Mouse (Mus musculus) kidney, postnatal 25 days (tissue): Measurements from ENCODE around the gene Rcan3.

Source experiments
- DNase-seq, 2 experiments: peaks; one replicate each; pipeline ENCODE4 v3.0.0; 2021; ENCODE audit warnings: mixed read lengths in 2 of 2

Gene Rcan3

DNA sequence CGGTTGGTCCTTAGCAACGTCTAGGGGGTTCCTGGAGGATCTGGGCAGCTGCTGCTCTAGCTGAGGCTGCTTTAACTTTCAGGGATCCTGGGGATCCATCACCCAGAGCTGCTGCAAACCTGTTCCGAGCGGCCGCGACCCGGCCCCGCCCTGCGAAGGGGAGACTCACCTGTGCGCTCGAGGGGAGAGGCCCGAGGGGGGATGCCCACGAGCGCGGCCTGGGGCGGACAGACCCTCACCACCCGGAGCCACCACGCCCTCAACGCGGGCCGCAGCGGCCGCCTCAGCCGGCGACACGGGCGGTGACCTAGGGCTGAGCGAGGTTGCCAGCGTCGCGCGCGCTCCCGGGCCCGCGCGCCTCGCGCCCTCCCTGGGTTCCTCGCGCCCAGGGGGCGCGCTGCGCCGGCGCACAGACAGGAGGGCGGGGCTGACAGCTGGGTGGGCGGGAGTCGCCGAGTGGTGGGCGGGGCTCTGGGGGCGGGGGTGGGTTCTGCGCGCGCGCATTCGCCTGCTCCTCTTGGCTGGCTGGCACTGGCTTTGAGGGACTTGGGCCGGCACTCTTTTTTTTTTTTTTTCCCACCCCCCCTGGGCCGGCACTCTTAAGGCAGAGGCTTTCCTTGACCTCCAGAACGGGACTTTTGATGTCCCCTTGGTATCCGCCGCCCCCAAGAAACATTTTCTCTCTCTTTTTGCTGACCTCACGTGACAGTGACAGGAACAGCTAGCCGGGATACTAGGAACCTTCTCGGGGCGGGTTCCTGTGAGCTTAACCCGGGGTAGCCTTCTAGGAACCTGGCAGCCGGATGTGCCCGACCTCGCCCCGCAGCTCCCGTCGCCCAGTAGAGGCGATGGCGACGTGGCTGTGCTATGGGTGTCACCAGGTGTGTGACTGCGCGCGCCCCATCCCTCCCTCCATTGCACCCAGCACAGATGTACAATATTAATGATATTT is at the start of gene Rcan3:
Gene Rcan3 (minus strand): TSS at position 411 of the 952 bp plus-strand sequence.
- DNase-seq, result peak; percentile 85 to 92

DNA sequence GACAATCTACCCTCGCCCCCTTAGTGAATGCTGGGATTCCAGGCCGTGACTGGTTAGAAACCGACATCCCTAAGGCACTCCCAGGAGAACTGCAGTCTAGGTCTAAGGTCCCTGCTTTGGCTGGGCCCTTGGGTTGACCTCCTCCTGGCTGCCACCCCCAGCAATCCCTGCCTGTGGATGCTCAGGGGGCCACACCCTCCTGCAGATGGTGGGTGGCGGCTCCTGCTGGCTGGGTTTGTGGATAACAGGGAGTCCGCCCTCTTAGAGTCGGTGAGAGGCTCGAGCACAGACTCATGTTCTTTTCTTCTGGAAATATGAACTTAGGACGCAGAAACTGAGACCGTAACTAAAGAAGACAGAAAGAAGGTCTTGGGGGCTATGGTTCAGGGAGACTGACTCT is 46.7 kb upstream of the Rcan3 start:
- DNase-seq, result peak in 1 of 2 experiments; percentile 34

DNA sequence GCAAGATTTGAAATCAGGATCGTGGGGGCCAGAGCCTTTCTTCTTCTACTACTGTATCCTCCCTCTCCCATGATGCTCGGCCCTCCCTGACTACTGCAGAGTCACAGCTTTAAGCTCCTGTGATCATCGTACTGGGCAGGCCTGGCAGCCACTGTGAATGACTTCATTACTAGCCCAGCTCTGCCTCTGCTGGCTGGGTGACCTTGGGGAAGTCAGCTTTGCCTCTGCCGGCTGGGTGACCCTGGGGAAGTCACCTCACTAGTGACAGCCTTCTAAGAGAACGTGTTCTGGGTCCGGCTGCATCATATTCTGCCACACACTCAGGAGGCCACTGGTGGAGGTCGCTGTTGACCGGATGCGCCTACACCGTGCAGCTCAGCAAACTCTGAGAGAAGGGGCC is 44.2 kb upstream of the Rcan3 start:
- DNase-seq, result peak in 1 of 2 experiments; percentile 30

DNA sequence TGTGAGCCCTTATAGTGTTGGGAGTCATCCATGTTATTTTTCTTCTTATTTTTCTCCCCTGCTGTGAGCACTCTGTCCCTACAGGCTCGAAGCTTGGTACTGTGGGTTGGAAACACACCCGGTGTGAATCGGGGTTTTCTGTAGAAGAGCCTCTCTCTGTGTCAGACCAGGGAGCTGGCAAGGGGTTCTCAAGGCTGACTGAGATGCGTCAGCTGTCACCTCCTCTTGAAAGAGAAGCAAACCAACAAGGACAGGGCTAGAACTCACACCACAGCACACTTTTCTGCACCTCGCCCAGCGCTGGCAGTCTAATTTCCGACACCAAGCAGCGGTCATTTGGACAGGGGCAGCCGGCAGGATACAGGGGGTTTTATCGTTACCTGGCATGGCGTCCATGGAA is 29.8 kb upstream of the Rcan3 start:
- DNase-seq, result no peak

DNA sequence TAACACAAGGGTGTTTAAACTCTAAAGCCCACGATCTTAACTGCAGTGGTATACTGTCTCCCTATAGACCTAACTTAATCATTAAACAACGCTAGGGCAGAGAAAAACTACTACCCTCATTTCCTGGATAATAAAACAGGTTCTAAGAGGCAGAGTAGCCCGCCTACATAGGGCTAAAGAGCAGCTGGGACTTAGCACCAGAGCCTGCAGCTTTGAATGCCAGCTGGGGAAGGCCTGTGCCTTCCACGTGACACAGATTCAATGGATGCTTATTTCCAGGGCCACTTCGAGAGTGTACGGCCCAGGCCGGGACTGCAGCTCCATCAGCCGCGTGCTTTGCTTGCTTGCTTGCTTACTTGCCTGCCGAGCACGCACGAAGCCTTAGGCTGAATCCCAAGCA is 19.9 kb upstream of the Rcan3 start:
- no peak for DNase-seq

DNA sequence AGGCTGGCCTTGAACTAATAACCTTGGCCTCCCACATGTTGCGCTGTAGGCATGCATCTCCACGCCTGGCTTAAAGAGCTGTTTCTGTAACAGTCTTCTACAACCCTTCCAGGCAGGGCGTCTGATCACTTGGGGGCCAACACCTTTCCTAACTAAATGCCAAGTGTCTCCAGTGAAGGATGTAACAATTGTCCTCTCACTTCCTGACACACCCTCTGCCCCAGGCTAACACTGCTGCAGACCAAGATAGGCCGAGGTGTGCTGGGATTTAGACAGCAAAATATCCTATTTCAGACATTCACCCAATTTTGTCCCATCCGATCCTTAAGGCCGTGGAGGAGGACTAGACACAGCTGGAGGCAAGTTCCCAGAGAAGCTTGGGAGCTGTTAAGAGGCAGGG is 19.5 kb upstream of the Rcan3 start:
- peak; percentile 39 to 76 for DNase-seq

DNA sequence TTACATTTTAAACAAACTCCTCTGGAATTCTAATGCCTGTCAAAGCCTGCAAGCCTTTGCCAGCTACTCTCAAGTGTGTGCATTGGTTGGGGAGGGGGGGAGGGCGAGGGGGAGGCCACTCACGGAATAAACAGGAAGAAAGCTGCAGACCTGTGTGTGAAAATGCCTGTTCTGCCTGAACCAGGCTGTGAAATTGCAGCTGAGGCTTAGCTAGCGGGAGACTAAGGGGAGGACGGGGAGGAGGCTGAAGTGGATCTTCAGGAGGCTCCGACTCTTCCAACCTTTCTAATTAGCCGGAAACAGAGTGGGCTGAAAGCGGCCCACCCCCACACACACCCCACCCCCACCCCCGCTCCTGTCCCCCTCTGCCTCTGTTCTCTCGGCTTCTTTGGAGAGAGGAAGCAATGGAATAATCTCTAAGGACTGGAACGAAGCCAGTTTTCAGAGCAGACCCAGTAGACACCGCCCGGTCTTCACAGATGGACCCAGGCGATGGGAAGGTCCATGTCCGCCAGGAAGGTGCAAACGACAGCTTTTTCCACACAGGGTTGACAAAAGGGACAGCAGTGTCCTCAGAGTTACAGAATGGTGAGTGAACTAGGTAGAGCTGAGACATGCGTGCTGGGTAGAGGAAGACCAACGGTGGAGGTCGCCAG is 17.8 kb upstream of the Rcan3 start:
- DNase-seq, result peak in 1 of 2 experiments; percentile 54

DNA sequence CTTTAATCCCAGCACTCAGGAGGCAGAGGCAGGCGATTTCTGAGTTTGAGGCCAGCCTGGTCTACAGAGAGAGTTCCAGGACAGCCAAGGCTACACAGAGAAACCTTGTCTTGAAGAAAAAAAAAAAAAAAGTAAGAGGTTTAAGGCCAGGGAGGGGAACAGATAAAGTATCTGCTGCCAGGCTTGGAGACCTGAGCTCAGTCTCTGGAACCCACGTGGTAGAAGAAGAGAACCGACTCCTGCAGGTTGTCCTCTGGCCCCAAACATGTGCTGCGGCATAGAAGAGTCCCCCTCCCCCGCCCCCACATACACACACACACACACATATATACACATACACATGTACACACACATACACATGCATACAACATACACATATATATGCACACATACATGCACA is 8.8 kb upstream of the Rcan3 start:
- no peak for DNase-seq

DNA sequence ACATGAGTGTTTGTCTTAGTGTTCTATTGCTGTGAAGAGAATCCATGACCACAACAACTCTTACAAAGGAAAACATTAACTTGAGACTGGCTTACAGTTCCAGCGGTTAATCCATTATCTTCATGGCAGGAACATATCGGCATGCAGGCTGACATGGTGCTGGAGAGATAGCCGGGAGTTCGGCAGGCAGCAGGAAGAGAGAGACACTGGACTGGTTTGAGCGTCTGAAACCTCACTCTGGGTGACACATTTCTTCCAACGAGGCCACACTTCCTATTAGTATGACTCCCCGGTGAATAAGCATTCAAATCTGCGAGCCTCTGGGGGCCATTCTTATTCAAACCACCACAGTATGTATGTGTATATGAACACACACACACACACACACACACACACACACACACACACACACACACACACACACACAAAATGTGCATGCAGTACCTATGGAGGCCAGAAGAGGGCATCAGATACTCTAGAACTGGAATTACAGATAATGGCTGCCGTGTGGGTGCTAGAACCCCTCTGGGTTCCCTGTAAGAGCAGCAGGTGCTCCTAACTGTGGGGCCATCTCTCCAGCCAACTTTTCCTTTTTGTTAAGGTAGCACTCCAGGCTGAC is 6.4 kb upstream of the Rcan3 start:
- DNase-seq, result peak in 1 of 2 experiments; percentile 61

DNA sequence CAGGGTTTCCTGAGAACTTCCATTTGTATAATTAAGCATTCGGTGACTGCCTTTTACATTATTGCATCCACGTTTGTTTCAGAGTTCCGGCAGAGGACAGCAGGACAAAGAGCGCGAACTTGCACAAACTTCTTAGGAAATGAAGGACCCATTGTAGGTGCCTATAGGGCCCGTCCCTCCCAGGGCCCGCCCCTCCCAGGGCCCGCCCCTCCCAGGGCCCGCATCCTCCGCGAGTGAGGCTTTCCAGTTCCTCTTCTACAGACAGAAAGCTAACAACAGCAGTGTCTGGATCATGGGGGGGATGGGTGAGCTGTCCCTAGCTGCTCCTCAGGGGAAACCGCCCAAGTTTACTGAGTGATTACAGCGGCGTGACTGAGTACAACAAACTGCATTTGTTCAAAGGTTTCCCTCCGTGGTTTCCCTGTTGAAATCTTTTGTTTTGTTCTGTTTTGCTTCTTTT is 5.6 kb upstream of the Rcan3 start:
- peak; percentile 55 to 78 for DNase-seq

DNA sequence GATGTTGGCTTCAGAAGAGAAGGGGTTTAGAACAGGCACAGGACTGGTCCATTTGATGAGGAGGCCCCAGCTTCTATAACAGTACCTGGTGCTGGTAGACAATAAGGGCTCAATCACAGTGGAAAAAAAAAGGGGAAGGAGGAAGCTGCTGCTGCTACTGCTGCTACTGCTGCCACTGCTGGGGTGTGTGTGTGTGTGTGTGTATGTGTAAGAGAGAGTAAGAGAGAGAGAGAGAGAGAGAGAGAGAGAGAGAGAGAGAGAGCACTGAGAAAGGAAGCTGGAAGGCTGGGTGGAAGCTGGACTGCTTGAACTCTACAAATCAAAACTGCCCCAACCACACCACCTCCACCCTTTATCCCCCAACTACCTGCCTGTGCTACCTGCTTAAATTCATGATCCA is 4.3 kb upstream of the Rcan3 start:
- no peak for DNase-seq

DNA sequence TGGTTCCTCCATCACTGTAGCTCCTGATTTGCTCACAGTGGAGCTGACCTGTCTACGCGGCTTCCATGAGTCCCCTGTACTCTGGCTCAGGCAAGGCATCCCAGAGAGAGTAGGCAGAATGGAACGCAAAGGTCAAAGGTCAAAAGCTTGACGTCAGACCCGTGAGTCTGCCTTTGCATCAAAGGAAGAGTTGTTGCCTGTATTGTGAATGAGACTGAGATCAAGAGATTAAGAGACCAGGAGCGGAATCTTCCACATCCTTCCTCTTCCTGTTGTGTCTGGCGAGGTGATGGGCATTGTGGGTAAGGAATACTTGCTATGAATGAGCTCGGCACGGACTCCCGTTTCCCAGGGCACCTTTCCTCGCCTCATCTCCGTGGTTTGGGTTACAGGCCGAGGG is 2.6 kb upstream of the Rcan3 start:
- DNase-seq, result peak; percentile 50 to 65

DNA sequence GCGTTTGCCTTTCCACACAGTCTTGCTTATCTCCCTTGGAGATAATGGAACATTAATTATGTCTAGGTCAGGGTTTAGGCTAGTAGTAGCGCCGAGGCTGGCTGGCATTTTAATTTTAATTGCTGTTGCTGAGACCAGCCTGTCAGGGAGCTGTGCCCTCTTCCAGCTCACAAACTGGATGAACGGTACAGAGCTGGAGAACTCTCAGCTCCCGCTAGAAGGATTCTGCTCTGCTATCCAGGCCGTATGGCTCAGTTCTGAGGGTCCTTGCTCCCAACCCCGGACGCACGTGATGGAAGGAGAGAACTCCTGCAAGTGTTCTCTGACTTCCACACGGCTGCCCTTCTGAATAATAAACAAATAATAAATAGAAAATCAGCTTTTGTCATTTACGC is 739 bp upstream of the Rcan3 start:
- no peak for DNase-seq

DNA sequence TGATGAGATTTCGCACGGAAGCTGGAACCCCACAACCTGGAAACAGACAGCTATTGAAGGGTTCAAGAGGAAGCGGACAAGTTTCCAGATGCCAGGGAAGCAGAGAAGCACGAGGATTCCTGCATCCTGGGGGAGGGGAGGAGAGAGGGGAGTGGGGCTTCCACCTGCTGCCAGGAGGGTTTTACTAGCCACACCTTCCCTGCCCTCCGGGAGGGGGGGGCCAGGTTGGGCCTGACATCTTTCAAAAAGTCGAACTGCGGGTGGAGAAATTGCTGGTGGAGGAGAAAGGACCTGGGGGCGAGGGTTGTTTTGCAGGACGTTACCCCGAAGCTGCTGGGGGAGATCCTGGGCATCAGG is 589 bp downstream of the Rcan3 start:
- no peak for DNase-seq

DNA sequence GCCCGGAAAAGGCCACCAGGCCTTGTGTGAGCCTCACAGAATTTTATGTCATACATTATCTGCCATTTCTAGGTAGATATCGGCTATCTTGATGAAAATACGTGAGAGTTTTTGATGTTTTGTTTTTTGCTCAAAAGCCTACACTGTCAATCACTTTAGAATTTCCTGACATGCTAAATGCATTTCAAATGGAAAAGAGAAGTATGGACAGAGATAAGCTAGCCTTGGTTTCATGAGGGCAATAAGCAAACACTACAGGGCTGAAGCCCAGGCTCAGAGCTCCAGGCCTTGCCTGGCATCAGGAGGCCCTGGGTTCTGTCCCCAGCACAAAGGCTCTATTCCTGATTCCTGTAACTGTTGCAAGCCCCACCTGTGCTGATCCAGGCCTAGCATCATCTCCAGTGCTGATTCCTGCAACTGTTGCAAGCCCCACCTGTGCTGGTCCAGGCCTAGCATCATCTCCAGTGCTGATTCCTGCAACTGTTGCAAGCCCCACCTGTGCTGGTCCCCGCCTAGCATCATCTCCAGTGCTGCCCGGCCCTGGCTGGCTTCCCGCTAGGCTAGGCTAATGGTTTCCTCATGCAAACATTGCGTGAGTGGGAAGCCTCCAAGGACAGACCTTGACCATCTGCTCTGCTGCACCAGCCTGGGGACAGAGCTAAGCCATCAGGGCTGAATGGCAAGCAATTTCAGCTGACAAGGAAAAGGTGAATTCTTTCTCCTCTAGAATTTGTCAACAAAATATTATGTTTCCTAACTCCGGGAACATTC is 3.5 kb downstream of the Rcan3 start:
- DNase-seq, result no peak

DNA sequence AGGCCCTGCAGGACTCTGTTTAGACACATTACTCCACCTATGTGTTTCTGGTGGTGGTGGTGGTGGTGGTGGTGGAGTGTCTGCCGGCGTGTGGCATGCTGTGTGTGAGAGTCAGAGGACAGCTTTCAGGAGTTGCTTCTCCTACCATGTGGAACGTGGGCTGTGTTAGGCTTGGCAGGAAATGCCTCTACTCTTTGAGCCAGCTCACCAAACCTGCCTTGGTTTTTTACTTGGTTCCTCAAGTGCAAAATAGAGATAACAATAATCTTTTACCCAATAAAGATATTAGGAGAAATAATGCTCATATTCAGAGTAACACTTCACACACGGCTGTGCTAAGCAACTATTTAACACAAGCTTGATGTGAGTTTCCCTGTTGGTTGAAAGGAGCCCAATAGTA is 4.3 kb downstream of the Rcan3 start:
- no peak for DNase-seq

DNA sequence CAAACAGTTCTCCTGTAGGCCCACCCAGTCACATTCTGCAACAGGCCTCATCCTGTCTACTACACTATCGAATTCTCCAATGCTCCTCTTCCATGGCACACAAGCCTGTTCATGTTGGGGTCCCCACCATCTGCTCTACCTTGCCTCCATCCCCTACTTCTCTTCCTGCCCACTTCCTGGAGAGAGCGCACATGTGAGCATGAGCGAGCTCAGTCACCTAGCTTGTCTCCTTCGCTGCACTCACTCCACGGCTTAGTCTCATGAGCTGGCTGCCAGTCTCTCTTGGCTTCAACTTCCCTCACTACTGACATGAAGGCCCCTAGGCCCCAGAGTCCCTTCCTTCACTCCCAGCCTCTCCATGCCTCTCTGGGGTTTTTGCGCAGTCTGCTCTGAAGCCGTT is 7.1 kb downstream of the Rcan3 start:
- DNase-seq, result no peak

DNA sequence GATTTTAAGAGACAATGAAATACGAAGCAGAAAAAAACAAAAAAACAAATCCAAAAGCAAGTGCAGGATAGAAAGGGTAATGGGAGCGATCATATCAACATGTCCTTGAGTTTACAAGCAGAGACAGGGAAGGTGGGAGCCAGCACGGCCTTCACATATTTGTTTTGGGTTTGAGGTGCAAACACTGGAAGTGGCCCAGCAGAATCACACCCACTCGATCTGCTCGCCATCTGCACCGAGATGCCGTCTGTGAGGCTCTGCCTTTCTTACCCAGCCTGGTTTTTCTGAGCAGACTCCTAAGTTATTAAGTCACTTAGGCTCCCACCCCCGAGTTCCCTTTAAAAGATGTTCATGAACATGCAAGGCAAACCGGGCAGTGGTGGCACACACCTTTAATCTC is 8.0 kb downstream of the Rcan3 start:
- DNase-seq, result no peak

DNA sequence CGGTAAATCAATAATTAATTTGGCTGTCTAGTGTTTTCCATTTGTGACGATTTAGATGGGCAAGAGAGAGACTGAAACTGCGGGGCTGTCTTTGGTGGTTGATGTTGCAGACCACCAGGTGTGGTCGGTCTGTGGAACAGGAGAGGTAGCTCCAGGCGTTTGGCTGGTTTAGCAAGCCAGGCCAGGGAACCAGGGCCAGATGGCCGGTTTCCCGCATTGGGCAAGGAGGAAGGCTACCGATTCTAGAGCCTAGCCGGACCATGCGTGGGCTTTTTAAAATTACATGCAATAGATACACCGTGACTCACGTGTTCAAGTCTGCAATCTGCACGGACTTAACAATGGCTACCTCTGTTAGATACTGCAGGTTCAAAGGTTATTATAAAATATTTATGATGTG is 12.7 kb downstream of the Rcan3 start:
- DNase-seq, result no peak

DNA sequence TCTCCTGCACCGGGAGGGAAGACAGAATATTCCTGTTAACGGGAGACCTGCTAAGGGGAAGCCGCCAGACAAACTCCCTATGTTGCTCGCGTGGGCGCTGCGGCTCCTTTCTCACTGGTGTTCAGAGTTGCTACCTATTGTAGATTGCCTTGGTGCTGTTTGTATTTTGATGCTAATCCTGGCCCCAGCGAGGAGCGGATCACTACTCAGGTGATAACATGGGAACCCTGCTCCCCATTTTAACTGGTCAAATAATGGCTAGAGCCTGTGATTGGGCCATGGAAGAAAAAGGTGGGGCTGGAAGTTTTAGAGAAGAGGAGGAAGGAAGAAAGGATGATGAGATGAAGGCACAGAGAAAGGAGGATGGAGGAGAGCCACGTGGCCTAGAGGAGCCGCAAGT is 13.2 kb downstream of the Rcan3 start:
- DNase-seq, result no peak

DNA sequence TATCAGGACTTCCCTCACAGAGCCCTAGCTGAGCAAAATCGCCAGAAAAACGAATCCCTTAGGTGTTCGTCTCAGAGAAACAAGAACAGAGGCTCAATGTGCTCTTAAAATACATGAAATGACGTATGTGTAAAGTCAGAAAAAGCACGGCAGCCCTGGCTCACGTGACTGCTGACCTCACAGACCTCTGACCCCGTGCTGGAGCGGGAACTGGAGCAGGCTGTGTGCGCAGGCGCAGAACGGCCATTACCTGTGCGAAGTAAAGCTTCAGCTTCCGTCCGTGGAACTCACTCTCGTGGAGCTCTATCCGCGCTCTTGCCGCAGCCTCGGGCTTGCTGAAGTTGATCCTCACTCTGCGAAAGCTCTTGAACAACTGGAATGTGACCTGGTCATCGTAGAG is 13.7 kb downstream of the Rcan3 start:
- DNase-seq, result no peak

DNA sequence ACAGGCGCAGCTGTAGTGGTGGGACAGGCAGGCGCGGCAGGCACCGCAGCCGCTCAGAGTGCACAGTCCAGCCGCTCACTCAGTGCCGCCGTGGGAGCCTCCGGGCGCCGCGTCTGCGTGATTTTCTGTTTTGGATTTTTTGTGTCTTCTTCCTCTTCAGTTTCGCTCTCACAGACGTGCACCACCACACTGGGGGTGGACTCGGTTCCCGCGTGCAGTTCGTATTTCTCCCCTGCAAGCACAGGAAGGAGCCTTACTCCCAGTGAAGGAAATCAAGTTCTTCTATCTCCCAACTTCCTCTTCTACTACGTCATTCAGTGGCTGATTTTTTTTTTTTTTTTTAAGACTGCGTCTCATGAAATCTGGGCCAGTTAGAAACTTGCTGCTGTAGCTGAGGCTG is 17.3 kb downstream of the Rcan3 start:
- DNase-seq, result no peak

DNA sequence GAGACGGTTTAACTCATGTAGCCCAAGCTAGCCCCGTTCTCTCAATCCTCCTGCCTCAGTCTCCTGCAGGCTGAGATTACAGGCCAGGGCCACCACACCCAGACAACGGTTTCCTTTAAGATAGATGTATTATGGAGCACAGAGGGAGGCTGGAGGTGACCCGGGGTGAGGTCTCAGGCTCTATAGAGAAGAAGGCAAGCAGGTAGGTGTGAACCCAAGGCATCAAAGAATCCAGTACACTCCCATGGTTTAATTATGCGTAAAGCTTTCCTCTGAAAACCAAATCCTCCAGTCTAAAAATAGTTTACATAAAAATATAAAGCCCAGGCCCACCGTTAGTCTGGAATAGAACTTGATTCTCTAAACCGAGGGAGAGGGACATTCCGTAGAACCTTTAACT is 20.2 kb downstream of the Rcan3 start:
- no peak for DNase-seq
